Mouse (Mus musculus): ENCODE measurements at regions not wholly inside any gene's neighbourhood (a gene's known extent, or its start where the extent isn't known, plus 50 kb on each side); places are given as distances from the start of the nearest gene placed in this dataset.

- no peak for TF ChIP-seq CTCF (IDR thresholded peaks at IDR 0.05; ENCODE audit: control insufficient read depth, insufficient read depth, insufficient read length)
- no peak for TF ChIP-seq CEBPB (IDR thresholded peaks at IDR 0.05; ENCODE audit: low read depth)
- TF ChIP-seq MYOD1 (IDR thresholded peaks at IDR 0.05; ENCODE audit: control insufficient read depth, insufficient read length, low read depth): no peak
- no peak for TF ChIP-seq FOSL1 (IDR thresholded peaks at IDR 0.05; ENCODE audit: insufficient read depth, low read length, poor library complexity, severe bottlenecking)
- TF ChIP-seq MYOG (IDR thresholded peaks at IDR 0.05; ENCODE audit: control insufficient read depth, extremely low read depth, insufficient read length): no peak
- TF ChIP-seq USF1 (IDR thresholded peaks at IDR 0.05; ENCODE audit: low read depth): no peak
Observed at GRCm38 (mm10) chr12:54456731-54457130, 199.6 kb downstream of the Sptssa start.

GRCm38 (mm10) chr12:54454606-54455005, 201.8 kb downstream of the Sptssa start:
- Histone ChIP-seq H3ac (ENCODE audit: control insufficient read depth, insufficient read length, low read depth) (no peak overlapping the region), H3K79me3 (ENCODE audit: low read depth) (no peaks in the 10 kb centered on the region), H3K36me3 (ENCODE audit: control insufficient read depth, insufficient read depth) (no peaks in the 10 kb centered on the region), H3K79me2 (ENCODE audit: control insufficient read depth, insufficient read depth) (no peaks in the 10 kb centered on the region), H3K27me3 (ENCODE audit: control insufficient read depth, insufficient read depth, insufficient read length) (no peaks in the 10 kb centered on the region), H3K4me3 (ENCODE audit: insufficient read depth, poor library complexity, severe bottlenecking) (no peak overlapping the region)
- no peak for TF ChIP-seq FOSL1 (IDR thresholded peaks at IDR 0.05; ENCODE audit: insufficient read depth, low read length, poor library complexity, severe bottlenecking)
- no peak for TF ChIP-seq MYOD1 (IDR thresholded peaks at IDR 0.05; ENCODE audit: control insufficient read depth, insufficient read length, low read depth)
- TF ChIP-seq CEBPB (IDR thresholded peaks at IDR 0.05; ENCODE audit: low read depth): no peak
- TF ChIP-seq MAX (IDR thresholded peaks at IDR 0.05): no peak
- TF ChIP-seq CTCF (IDR thresholded peaks at IDR 0.05; ENCODE audit: control insufficient read depth, insufficient read depth, insufficient read length): no peak
- no peak for TF ChIP-seq USF1 (IDR thresholded peaks at IDR 0.05; ENCODE audit: low read depth)
- TF ChIP-seq MYOG (IDR thresholded peaks at IDR 0.05; ENCODE audit: control insufficient read depth, extremely low read depth, insufficient read length): no peak

More at GRCm38 (mm10) chr12:54456731-54457130, 199.6 kb downstream of the Sptssa start:
- Histone ChIP-seq H3ac (ENCODE audit: control insufficient read depth, insufficient read length, low read depth) (no peak overlapping the region), H3K79me3 (ENCODE audit: low read depth) (no peaks in the 10 kb centered on the region), H3K27me3 (ENCODE audit: control insufficient read depth, insufficient read depth, insufficient read length) (no peaks in the 10 kb centered on the region), H3K79me2 (ENCODE audit: control insufficient read depth, insufficient read depth) (no peaks in the 10 kb centered on the region), H3K4me3 (ENCODE audit: insufficient read depth, poor library complexity, severe bottlenecking) (no peak overlapping the region), H3K36me3 (ENCODE audit: control insufficient read depth, insufficient read depth) (no peaks in the 10 kb centered on the region)

- Histone ChIP-seq H3K79me2 (ENCODE audit: control insufficient read depth, insufficient read depth) (no peaks in the 10 kb centered on the region), H3K79me3 (ENCODE audit: low read depth) (no peaks in the 10 kb centered on the region), H3K36me3 (ENCODE audit: control insufficient read depth, insufficient read depth) (no peaks in the 10 kb centered on the region), H3K4me3 (ENCODE audit: insufficient read depth, poor library complexity, severe bottlenecking) (no peak overlapping the region), H3K27me3 (ENCODE audit: control insufficient read depth, insufficient read depth, insufficient read length) (no peaks in the 10 kb centered on the region), H3ac (ENCODE audit: control insufficient read depth, insufficient read length, low read depth) (no peak overlapping the region)
- TF ChIP-seq MAX (IDR thresholded peaks at IDR 0.05): no peak
- no peak for TF ChIP-seq CEBPB (IDR thresholded peaks at IDR 0.05; ENCODE audit: low read depth)
- TF ChIP-seq CTCF (IDR thresholded peaks at IDR 0.05; ENCODE audit: control insufficient read depth, insufficient read depth, insufficient read length): no peak
- TF ChIP-seq USF1 (IDR thresholded peaks at IDR 0.05; ENCODE audit: low read depth): no peak
Observed at GRCm38 (mm10) chr12:54453343-54453742, 203.0 kb downstream of the Sptssa start.

- Histone ChIP-seq H3K36me3 (ENCODE audit: control insufficient read depth, insufficient read depth) (no peaks in the 10 kb centered on the region), H3K79me3 (ENCODE audit: low read depth) (no peaks in the 10 kb centered on the region), H3K79me2 (ENCODE audit: control insufficient read depth, insufficient read depth) (no peaks in the 10 kb centered on the region), H3K4me3 (ENCODE audit: insufficient read depth, poor library complexity, severe bottlenecking) (no peak overlapping the region), H3K27me3 (ENCODE audit: control insufficient read depth, insufficient read depth, insufficient read length) (no peaks in the 10 kb centered on the region), H3ac (ENCODE audit: control insufficient read depth, insufficient read length, low read depth) (no peak overlapping the region)
- no peak for TF ChIP-seq MYOG (IDR thresholded peaks at IDR 0.05; ENCODE audit: control insufficient read depth, extremely low read depth, insufficient read length)
- no peak for TF ChIP-seq FOSL1 (IDR thresholded peaks at IDR 0.05; ENCODE audit: insufficient read depth, low read length, poor library complexity, severe bottlenecking)
- no peak for TF ChIP-seq CEBPB (IDR thresholded peaks at IDR 0.05; ENCODE audit: low read depth)
- TF ChIP-seq MYOD1 (IDR thresholded peaks at IDR 0.05; ENCODE audit: control insufficient read depth, insufficient read length, low read depth): no peak
- no peak for TF ChIP-seq MAX (IDR thresholded peaks at IDR 0.05)
Observed at GRCm38 (mm10) chr12:54450369-54450768, 206.0 kb downstream of the Sptssa start.

- Histone ChIP-seq H3ac (ENCODE audit: control insufficient read depth, insufficient read length, low read depth) (no peak overlapping the region), H3K27me3 (ENCODE audit: control insufficient read depth, insufficient read depth, insufficient read length) (no peaks in the 10 kb centered on the region), H3K79me3 (ENCODE audit: low read depth) (no peaks in the 10 kb centered on the region), H3K79me2 (ENCODE audit: control insufficient read depth, insufficient read depth) (no peaks in the 10 kb centered on the region), H3K4me3 (ENCODE audit: insufficient read depth, poor library complexity, severe bottlenecking) (no peak overlapping the region), H3K36me3 (ENCODE audit: control insufficient read depth, insufficient read depth) (no peaks in the 10 kb centered on the region)
- TF ChIP-seq MAX (IDR thresholded peaks at IDR 0.05): no peak
- no peak for TF ChIP-seq FOSL1 (IDR thresholded peaks at IDR 0.05; ENCODE audit: insufficient read depth, low read length, poor library complexity, severe bottlenecking)
- TF ChIP-seq MYOD1 (IDR thresholded peaks at IDR 0.05; ENCODE audit: control insufficient read depth, insufficient read length, low read depth): no peak
- no peak for TF ChIP-seq MYOG (IDR thresholded peaks at IDR 0.05; ENCODE audit: control insufficient read depth, extremely low read depth, insufficient read length)
- no peak for TF ChIP-seq CEBPB (IDR thresholded peaks at IDR 0.05; ENCODE audit: low read depth)
- TF ChIP-seq USF1 (IDR thresholded peaks at IDR 0.05; ENCODE audit: low read depth): no peak
- TF ChIP-seq CTCF (IDR thresholded peaks at IDR 0.05; ENCODE audit: control insufficient read depth, insufficient read depth, insufficient read length): no peak
Observed at GRCm38 (mm10) chr12:54448221-54448620, 208.2 kb downstream of the Sptssa start.

- no peak overlapping the region for H3ac ChIP-seq (ENCODE audit: control insufficient read depth, insufficient read length, low read depth)
- H3K27me3 ChIP-seq (ENCODE audit: control insufficient read depth, insufficient read depth, insufficient read length): no peaks in the 10 kb centered on the region
- no peaks in the 10 kb centered on the region for H3K79me3 ChIP-seq (ENCODE audit: low read depth)
- H3K4me3 ChIP-seq (ENCODE audit: insufficient read depth, poor library complexity, severe bottlenecking): no peak overlapping the region
- TF ChIP-seq FOSL1 (IDR thresholded peaks at IDR 0.05; ENCODE audit: insufficient read depth, low read length, poor library complexity, severe bottlenecking) (no peak), MYOD1 (IDR thresholded peaks at IDR 0.05; ENCODE audit: control insufficient read depth, insufficient read length, low read depth) (no peak), CTCF (IDR thresholded peaks at IDR 0.05; ENCODE audit: control insufficient read depth, insufficient read depth, insufficient read length) (no peak), USF1 (IDR thresholded peaks at IDR 0.05; ENCODE audit: low read depth) (no peak), MYOG (IDR thresholded peaks at IDR 0.05; ENCODE audit: control insufficient read depth, extremely low read depth, insufficient read length) (no peak), MAX (IDR thresholded peaks at IDR 0.05) (no peak), CEBPB (IDR thresholded peaks at IDR 0.05; ENCODE audit: low read depth) (no peak)
- H3K79me2 ChIP-seq (ENCODE audit: control insufficient read depth, insufficient read depth): no peaks in the 10 kb centered on the region
- no peaks in the 10 kb centered on the region for H3K36me3 ChIP-seq (ENCODE audit: control insufficient read depth, insufficient read depth)
Observed at GRCm38 (mm10) chr12:54447354-54447753, 209.0 kb downstream of the Sptssa start.
